Mouse (Mus musculus) small intestine, adult 2 months (tissue): Measurements from ENCODE around the gene Atp6v1e2.

ENCODE experiments used
- CTCF ChIP-seq: fragments of 200-500 bp; IDR thresholded peaks from 2 replicates; pipeline ENCODE4 v1.5.1; 2012; ENCODE audit warnings: low read depth, mild to moderate bottlenecking, control low read depth, inconsistent platforms, low read length, moderate library complexity, mixed read lengths; ENCODE audit not compliant: insufficient replicate concordance, insufficient read length; ENCODE audit errors: extremely low read depth
- POLR2A ChIP-seq: fragments of 200-500 bp; IDR thresholded peaks from 2 replicates; pipeline ENCODE4 v1.6.1; 2012; ENCODE audit warnings: low read depth, mild to moderate bottlenecking, control low read depth, inconsistent platforms, low read length, moderate library complexity

GRCm38 (mm10) chr17:86902399-86903067 lies 45.2 kb downstream of the Atp6v1e2 start:
- TF ChIP-seq POLR2A: no peak
- TF ChIP-seq CTCF: no peak
